Mouse (Mus musculus): ENCODE data around the gene Vezf1.

DNA sequence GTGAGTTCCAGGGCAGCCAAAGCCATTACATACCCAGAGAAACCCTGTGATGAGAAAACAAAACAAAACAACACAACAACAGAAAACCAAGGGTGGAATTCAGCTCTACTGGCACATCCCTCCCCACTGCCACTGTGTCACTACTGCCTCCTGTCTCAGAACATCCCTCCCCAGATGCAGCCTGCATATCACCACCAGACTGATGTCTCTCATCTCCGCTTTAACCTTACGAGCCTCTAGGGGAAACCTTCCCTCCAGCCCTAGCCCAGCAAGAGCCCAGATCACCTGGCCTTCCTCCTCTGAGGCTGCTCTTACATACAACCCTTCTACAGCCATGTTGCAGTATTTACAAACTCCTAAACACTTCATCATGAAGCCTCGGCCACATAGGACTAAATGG lies 30.7 kb upstream of the Vezf1 start:
- TF ChIP-seq CTCF (IDR thresholded peaks at IDR 0.05; ENCODE audit: extremely low read depth, insufficient read depth, insufficient read length, insufficient replicate concordance) (no peak), POLR2A (IDR thresholded peaks at IDR 0.05; ENCODE audit: low read depth, low read length) (no peak)
